Mouse (Mus musculus): ENCODE measurements around the gene Ace. TPM values are rescaled to one million over a fixed set of nuclear protein-coding genes. Genes with fewer than 3 reads are reported as not detected.
"Not testable (repeated sequence)": the region's sequence is repeated elsewhere in the genome, so short reads cannot be mapped to it uniquely, and the experiment has no call there.

The Ace gene
- total RNA-seq, 2 experiments from 2014 or later: 6.4 to 6.8 TPM

DNA sequence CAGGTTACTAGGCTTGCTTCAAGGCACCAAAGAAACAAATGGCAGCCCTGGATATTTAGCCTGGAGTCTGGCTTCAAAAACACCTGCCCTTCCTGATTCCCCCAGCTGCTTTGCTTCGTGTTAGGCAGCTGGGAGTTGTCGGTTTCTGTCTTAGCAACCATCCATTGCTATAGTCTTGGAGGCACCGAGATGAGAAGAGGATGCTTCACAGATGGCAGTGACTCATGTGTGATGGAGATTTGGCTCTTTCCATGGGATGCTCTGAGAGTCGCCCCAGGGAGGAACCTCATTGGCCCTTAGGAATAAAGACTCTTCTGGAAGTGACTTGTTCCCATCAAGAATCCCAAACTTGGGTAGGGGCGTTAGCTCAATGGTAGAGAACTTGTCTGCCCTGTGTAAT, 48.7 kb downstream of the Ace start:
- no peak for TF ChIP-seq CTCF (conservative IDR thresholded peaks at IDR 0.05)
- no peak overlapping the region for H3K27ac ChIP-seq
- DNase-seq (ENCODE audit: low spot score in 2 of 2): no peak
- no peak overlapping the region for H3K4me3 ChIP-seq

- H3K27ac ChIP-seq: peak overlapping the region; percentile 67
- peak overlapping the region; percentile 53 for H3K4me3 ChIP-seq
- DNase-seq (ENCODE audit: low spot score in 2 of 2): peak; percentile 29 to 58
- TF ChIP-seq CTCF (conservative IDR thresholded peaks at IDR 0.05): no peak
Observed at GRCm38 (mm10) chr11:106020051-106020763, 52.5 kb downstream of the Ace start.

- Histone ChIP-seq H3K4me3 (no peak overlapping the region), H3K27ac (no peak overlapping the region)
- TF ChIP-seq CTCF (conservative IDR thresholded peaks at IDR 0.05): no peak
- DNase-seq (ENCODE audit: low spot score in 2 of 2): no peak
Observed at GRCm38 (mm10) chr11:106025774-106026173, 58.0 kb downstream of the Ace start.

GRCm38 (mm10) chr11:106026465-106027151, 58.9 kb downstream of the Ace start:
- peak; percentile 51 to 79 for DNase-seq (ENCODE audit: low spot score in 2 of 2)
- peak; percentile 93 for TF ChIP-seq CTCF (conservative IDR thresholded peaks at IDR 0.05)
- Histone ChIP-seq H3K4me3 (no peak overlapping the region), H3K27ac (no peak overlapping the region)

DNA sequence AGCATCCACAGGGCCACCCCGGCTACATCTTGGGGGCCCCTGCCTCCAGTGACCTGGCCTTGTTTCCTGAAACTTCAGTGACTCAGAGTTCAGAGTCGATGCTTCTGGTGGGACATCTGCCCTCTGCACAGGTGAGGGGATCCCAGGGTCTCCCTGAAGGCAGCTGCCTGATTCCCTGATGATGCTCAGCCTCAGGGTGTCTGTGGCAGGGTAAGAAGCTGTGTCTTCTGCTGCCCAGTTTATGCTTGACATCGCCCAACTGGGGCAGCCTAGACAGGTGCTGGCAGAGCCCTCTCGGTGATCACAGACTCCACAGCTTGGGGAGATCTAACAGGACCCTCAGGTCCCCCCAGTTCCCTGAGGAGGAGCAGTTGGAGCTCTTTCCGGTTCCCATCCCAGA, 59.9 kb downstream of the Ace start:
- H3K4me3 ChIP-seq: no peak overlapping the region
- no peak for DNase-seq (ENCODE audit: low spot score in 2 of 2)
- TF ChIP-seq CTCF (conservative IDR thresholded peaks at IDR 0.05): no peak
- no peak overlapping the region for H3K27ac ChIP-seq

- DNase-seq (ENCODE audit: low spot score in 2 of 2); H3K27ac ChIP-seq: not testable (repeated sequence)
- peak overlapping the region; percentile 47 for H3K4me3 ChIP-seq
Observed at GRCm38 (mm10) chr11:106032074-106032473, 64.3 kb downstream of the Ace start.

GRCm38 (mm10) chr11:106033491-106033919, 65.8 kb downstream of the Ace start:
- no peak for TF ChIP-seq CTCF (conservative IDR thresholded peaks at IDR 0.05)
- Histone ChIP-seq H3K27ac (peak overlapping the region; percentile 87), H3K4me3 (no peak overlapping the region)
- peak in 1 of 2 experiments; percentile 24 for DNase-seq (ENCODE audit: low spot score in 2 of 2)

DNA sequence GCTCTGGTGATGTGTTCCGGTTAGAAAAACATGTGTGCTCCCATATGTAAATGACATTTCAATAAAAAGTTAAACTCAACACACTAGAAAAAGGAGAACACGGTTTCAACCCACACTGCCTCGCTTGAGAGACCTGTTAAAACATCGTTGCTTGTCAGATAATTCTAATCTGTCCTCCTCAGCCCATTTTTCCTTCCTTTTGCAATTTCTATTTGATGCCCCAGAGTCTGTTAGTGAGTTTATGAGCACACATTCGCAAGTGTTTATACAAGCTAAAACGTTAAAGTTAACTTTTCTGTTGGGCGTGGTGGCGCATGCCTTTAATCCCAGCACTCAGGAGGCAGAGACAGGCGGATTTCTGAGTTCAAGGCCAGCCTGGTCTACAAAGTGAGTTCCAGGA, 67.2 kb downstream of the Ace start:
- Histone ChIP-seq H3K27ac (no peak overlapping the region), H3K4me3 (no peak overlapping the region)
- TF ChIP-seq CTCF (conservative IDR thresholded peaks at IDR 0.05): no peak
- DNase-seq (ENCODE audit: low spot score in 2 of 2): no peak

DNA sequence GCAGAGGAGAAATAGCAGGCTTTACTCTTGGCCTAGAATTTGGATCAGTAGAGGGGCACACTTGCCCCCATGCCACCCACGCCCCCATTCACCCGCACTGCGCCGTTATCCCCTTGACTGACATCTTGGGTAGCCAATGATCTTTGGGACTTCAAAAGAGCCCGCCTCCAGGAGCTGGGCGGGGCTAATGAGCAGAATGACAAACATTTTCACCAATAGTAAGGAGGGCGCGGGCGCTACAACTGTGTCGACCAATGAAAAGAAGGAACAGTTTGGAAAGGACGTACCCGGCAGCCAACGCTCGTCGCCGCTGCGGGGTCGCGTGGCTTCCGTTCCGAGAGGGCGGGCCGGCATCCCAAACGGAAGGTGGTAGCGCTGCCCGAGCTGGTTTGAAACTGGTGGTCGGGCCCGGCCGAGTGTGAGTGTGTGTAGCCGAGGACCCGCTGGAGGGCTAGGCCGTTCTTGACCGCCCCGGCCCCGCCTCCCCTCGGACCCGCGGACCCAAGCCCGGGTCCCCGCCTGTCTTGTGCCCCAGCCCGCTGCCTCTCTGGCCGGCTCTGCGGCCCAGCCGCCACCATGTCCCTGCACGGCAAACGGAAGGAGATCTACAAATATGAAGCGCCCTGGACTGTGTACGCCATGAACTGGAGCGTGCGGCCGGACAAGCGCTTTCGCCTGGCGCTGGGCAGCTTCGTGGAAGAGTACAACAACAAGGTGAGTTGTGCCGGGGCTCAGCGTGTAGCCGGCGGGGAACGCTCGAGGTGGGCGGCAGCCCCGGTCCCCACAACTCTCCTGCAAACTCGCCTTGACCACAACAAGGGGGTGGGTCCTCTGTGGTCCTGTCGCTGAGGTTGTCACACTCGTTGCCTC, 69.0 kb downstream of the Ace start, which contains the start of gene Dcaf7:
Gene Dcaf7, plus strand, starts transcription at position 325 of the 870 bp plus-strand sequence.
- DNase-seq (ENCODE audit: low spot score in 2 of 2): peak; percentile 98
- Histone ChIP-seq H3K4me3 (peak within 1 kb of the TSS; percentile 92), H3K27ac (peak within 1 kb of the TSS; percentile 92)
- 0 out of 2 replicates have a peak, but pooled peaks have one; percentile 11 for TF ChIP-seq CTCF (conservative IDR thresholded peaks at IDR 0.05)

GRCm38 (mm10) chr11:106037418-106037751, 69.6 kb downstream of the Ace start:
- Histone ChIP-seq H3K27ac (peak overlapping the region; percentile 92), H3K4me3 (peak overlapping the region; percentile 92)
- TF ChIP-seq CTCF (conservative IDR thresholded peaks at IDR 0.05): no peak
- peak; percentile 75 to 76 for DNase-seq (ENCODE audit: low spot score in 2 of 2)

Other genes with a start within 250 kb of the Ace start
- 10 to 100 TPM; 47.3 to 49.6 TPM for gene Cyb561, start 14.6 kb upstream of the Ace start, total RNA-seq (2021)
- gene Ace3, start 26.7 kb downstream of the Ace start, total RNA-seq (2021): not detected
- gene Kcnh6, start 40.2 kb downstream of the Ace start, total RNA-seq (2021): 1 to 10 TPM; 1.1 to 1.4 TPM
- gene Dcaf7, start 68.9 kb downstream of the Ace start, total RNA-seq (2021): 100 to 1,000 TPM; 138 to 143 TPM
- gene Taco1, start 98.1 kb downstream of the Ace start, total RNA-seq (2021): 10 to 100 TPM; 20.4 to 21.3 TPM
- 10 to 100 TPM; 31.5 to 33.0 TPM for gene Map3k3, start 116.7 kb downstream of the Ace start, total RNA-seq (2021)
- gene Gm10840, start 192.9 kb downstream of the Ace start, total RNA-seq (2021): not detected
- gene Limd2, start 192.9 kb downstream of the Ace start, total RNA-seq (2021): 100 to 1,000 TPM; 153 TPM
- gene Strada, start 234.2 kb downstream of the Ace start, total RNA-seq (2021): 10 to 100 TPM; 32.0 to 34.3 TPM
- 10 to 100 TPM; 89.8 to 98.2 TPM for gene Ccdc47, start 248.4 kb downstream of the Ace start, total RNA-seq (2021)
- 10 to 100 TPM; 69.8 to 71.1 TPM for gene Ddx42, start 249.0 kb downstream of the Ace start, total RNA-seq (2021)